Mouse (Mus musculus) heart, adult 2 months (tissue): Measurements from ENCODE around the gene Krtap1-3.
A peak's percentile ranks its signal among the peaks of the same experiment; 100 is the strongest.

Experiments used
- CTCF ChIP-seq: fragments of 200-600 bp; IDR thresholded peaks from 2 replicates; pipeline ENCODE4 v1.8.1; 2022; ENCODE audit warnings: antibody characterized with exemption, mild to moderate bottlenecking, moderate library complexity
- EP300 ChIP-seq: fragments of 200-500 bp; IDR thresholded peaks from 2 replicates; pipeline ENCODE4 v1.6.1; 2011; ENCODE audit warnings: low read depth, low read length, control low read depth; ENCODE audit not compliant: insufficient read depth

GRCm38 (mm10) chr11:99574106-99574505, 17.0 kb downstream of the Krtap1-3 start:
- TF ChIP-seq EP300 (no peak), CTCF (peak; percentile 92)
